Mouse (Mus musculus) myocyte (in vitro differentiated cells): ENCODE measurements around the gene Homer2. TPM values are rescaled to one million over a fixed set of nuclear protein-coding genes. Genes with fewer than 3 reads are reported as not detected.

Source experiments
- H3K27me3 ChIP-seq: one replicate; pipeline ENCODE4 v1.6.1; 2011; ENCODE audit not compliant: control insufficient read depth, insufficient read depth, insufficient read length
- H3K36me3 ChIP-seq: one replicate; pipeline ENCODE4 v1.6.1; 2011; ENCODE audit not compliant: control insufficient read depth, insufficient read depth
- H3K4me2 ChIP-seq: one replicate; pipeline ENCODE4 v1.6.1; 2011; ENCODE audit warnings: low read depth, control low read depth
- H3K4me3 ChIP-seq: one replicate; pipeline ENCODE4 v1.5.1; 2011; ENCODE audit warnings: mild to moderate bottlenecking, control low read depth, moderate library complexity
- H3K79me2 ChIP-seq: one replicate; pipeline ENCODE4 v1.6.1; 2011; ENCODE audit not compliant: control insufficient read depth, insufficient read depth
- H3ac ChIP-seq: one replicate; pipeline ENCODE4 v1.6.1; 2011; ENCODE audit not compliant: control insufficient read depth, insufficient read length
- CEBPB ChIP-seq: IDR thresholded peaks from 2 replicates; pipeline ENCODE4 v1.6.1; 2011; ENCODE audit warnings: mild to moderate bottlenecking, moderate library complexity; ENCODE audit not compliant: poor library complexity, insufficient read depth, severe bottlenecking
- E2F4 ChIP-seq: IDR thresholded peaks from one replicate; pipeline ENCODE4 v1.6.1; 2011; ENCODE audit warnings: mild to moderate bottlenecking, control low read depth, moderate library complexity; ENCODE audit not compliant: insufficient read depth
- MAX ChIP-seq: IDR thresholded peaks from one replicate; pipeline ENCODE4 v1.6.1; 2011; ENCODE audit warnings: low read depth, mild to moderate bottlenecking, control low read depth
- MYOD1 ChIP-seq, 3 experiments: IDR thresholded peaks; one replicate each; pipeline ENCODE4 v1.6.1; 2011; ENCODE audit warnings: control low read depth in 2 of 3, low read depth in 2 of 3, mild to moderate bottlenecking in 2 of 3, moderate library complexity in 1 of 3; ENCODE audit not compliant: insufficient read length in 2 of 3, control insufficient read depth in 1 of 3
- MYOG ChIP-seq, 3 experiments: IDR thresholded peaks; one replicate each; pipeline ENCODE4 v1.6.1; 2011; ENCODE audit warnings: control low read depth in 2 of 3, low read depth in 2 of 3, mild to moderate bottlenecking in 2 of 3; ENCODE audit not compliant: insufficient read length in 2 of 3, control insufficient read depth in 1 of 3, insufficient read depth in 1 of 3
- POLR2A ChIP-seq: IDR thresholded peaks from one replicate; pipeline ENCODE4 v1.6.1; 2011; ENCODE audit warnings: low read depth, mild to moderate bottlenecking, control low read depth, moderate library complexity; ENCODE audit not compliant: insufficient read length
- POLR2AphosphoS2 ChIP-seq: IDR thresholded peaks from one replicate; pipeline ENCODE4 v1.6.1; 2011; ENCODE audit warnings: low read depth, control low read depth; ENCODE audit not compliant: insufficient read length
- REST ChIP-seq: IDR thresholded peaks from one replicate; pipeline ENCODE4 v1.6.1; 2011; ENCODE audit warnings: mild to moderate bottlenecking, control low read depth, moderate library complexity; ENCODE audit not compliant: insufficient read depth, insufficient read length
- SRF ChIP-seq: IDR thresholded peaks from one replicate; pipeline ENCODE4 v1.6.1; 2011; ENCODE audit warnings: low read depth; ENCODE audit not compliant: control insufficient read depth, insufficient read length
- TCF12 ChIP-seq: IDR thresholded peaks from one replicate; pipeline ENCODE4 v1.6.1; 2011; ENCODE audit warnings: mild to moderate bottlenecking, control low read depth; ENCODE audit not compliant: poor library complexity, insufficient read depth, severe bottlenecking
- TCF3 ChIP-seq: IDR thresholded peaks from one replicate; pipeline ENCODE4 v1.6.1; 2011; ENCODE audit warnings: low read depth, control low read depth; ENCODE audit not compliant: insufficient read length
- USF1 ChIP-seq: IDR thresholded peaks from one replicate; pipeline ENCODE4 v1.6.1; 2011; ENCODE audit warnings: low read depth, mild to moderate bottlenecking, control low read depth, moderate library complexity
- polyA plus RNA-seq: library from polyadenylated mRNA; unstranded; fragments of >200 nt; fragmentation: generic; extraction: Trizol; gene quantifications from one replicate; pipeline ENCODE4 v1.2.1, GENCODE M21; 2012; ENCODE audit warnings: missing spikeins

The Homer2 gene
- polyA plus RNA-seq, 1 experiment = not detected

- H3K4me2 ChIP-seq = no peak overlapping the region
- no peak overlapping the region for H3ac ChIP-seq
- TF ChIP-seq MAX (no peak), POLR2AphosphoS2 (no peak), SRF (no peak), POLR2A (no peak), TCF3 (no peak), MYOD1 (IDR thresholded peaks at IDR 0.05; ENCODE audit: control insufficient read depth in 1 of 3, insufficient read length in 2 of 3, low read depth in 2 of 3) (no peak), TCF12 (no peak), CEBPB (no peak), MYOG (IDR thresholded peaks at IDR 0.05; ENCODE audit: control insufficient read depth in 1 of 3, insufficient read depth in 1 of 3, insufficient read length in 2 of 3, low read depth in 2 of 3) (no peak), USF1 (no peak), E2F4 (no peak), REST (no peak)
- H3K36me3 ChIP-seq = no peaks in the 10 kb centered on the region
- peaks cover 31% of the 10 kb centered on the region for H3K27me3 ChIP-seq
- H3K79me2 ChIP-seq = no peaks in the 10 kb centered on the region
- no peak overlapping the region for H3K4me3 ChIP-seq
These were observed 62.6 kb downstream of the Homer2 start for GRCm38 (mm10) chr7:81644551-81645235.

- Histone ChIP-seq H3K4me2 (no peak overlapping the region), H3K36me3 (no peaks in the 10 kb centered on the region), H3K79me2 (no peaks in the 10 kb centered on the region), H3ac (no peak overlapping the region), H3K4me3 (no peak overlapping the region), H3K27me3 (peaks cover 23% of the 10 kb centered on the region)
- no peak for TF ChIP-seq TCF3
- no peak for TF ChIP-seq USF1
- TF ChIP-seq REST = no peak
- TF ChIP-seq CEBPB = no peak
- no peak for TF ChIP-seq POLR2AphosphoS2
- no peak for TF ChIP-seq TCF12
- no peak for TF ChIP-seq MYOG (IDR thresholded peaks at IDR 0.05; ENCODE audit: control insufficient read depth in 1 of 3, insufficient read depth in 1 of 3, insufficient read length in 2 of 3, low read depth in 2 of 3)
These were observed 66.2 kb downstream of the Homer2 start for GRCm38 (mm10) chr7:81641101-81641500.

GRCm38 (mm10) chr7:81632586-81632985 lies 74.7 kb downstream of the Homer2 start:
- H3ac ChIP-seq = no peak overlapping the region
- no peaks in the 10 kb centered on the region for H3K27me3 ChIP-seq
- no peaks in the 10 kb centered on the region for H3K79me2 ChIP-seq
- TF ChIP-seq USF1 (no peak), POLR2AphosphoS2 (no peak), REST (no peak), MYOD1 (IDR thresholded peaks at IDR 0.05; ENCODE audit: control insufficient read depth in 1 of 3, insufficient read length in 2 of 3, low read depth in 2 of 3) (no peak)
- H3K4me3 ChIP-seq = no peak overlapping the region
- no peaks in the 10 kb centered on the region for H3K36me3 ChIP-seq
- no peak overlapping the region for H3K4me2 ChIP-seq

GRCm38 (mm10) chr7:81631261-81631660 lies 76.1 kb downstream of the Homer2 start:
- H3K4me3 ChIP-seq = no peak overlapping the region

GRCm38 (mm10) chr7:81626460-81626859 lies 80.9 kb downstream of the Homer2 start:
- H3K4me3 ChIP-seq = no peak overlapping the region
- H3K36me3 ChIP-seq = no peaks in the 10 kb centered on the region
- no peaks in the 10 kb centered on the region for H3K27me3 ChIP-seq
- TF ChIP-seq E2F4 (no peak), CEBPB (no peak), TCF3 (no peak), SRF (no peak), USF1 (no peak), MYOD1 (IDR thresholded peaks at IDR 0.05; ENCODE audit: control insufficient read depth in 1 of 3, insufficient read length in 2 of 3, low read depth in 2 of 3) (no peak), POLR2AphosphoS2 (no peak), TCF12 (no peak)
- no peak overlapping the region for H3ac ChIP-seq
- no peak overlapping the region for H3K4me2 ChIP-seq
- no peaks in the 10 kb centered on the region for H3K79me2 ChIP-seq

More at GRCm38 (mm10) chr7:81631261-81631660, 76.1 kb downstream of the Homer2 start:
- Histone ChIP-seq H3ac (no peak overlapping the region), H3K79me2 (no peaks in the 10 kb centered on the region), H3K4me2 (no peak overlapping the region), H3K36me3 (no peaks in the 10 kb centered on the region), H3K27me3 (no peaks in the 10 kb centered on the region)
- no peak for TF ChIP-seq CEBPB
- no peak for TF ChIP-seq USF1
- TF ChIP-seq POLR2A = no peak
- no peak for TF ChIP-seq REST
- no peak for TF ChIP-seq E2F4
- no peak for TF ChIP-seq MAX
- TF ChIP-seq MYOD1 (IDR thresholded peaks at IDR 0.05; ENCODE audit: control insufficient read depth in 1 of 3, insufficient read length in 2 of 3, low read depth in 2 of 3) = no peak
- TF ChIP-seq TCF12 = no peak
- TF ChIP-seq TCF3 = no peak
- no peak for TF ChIP-seq SRF
- no peak for TF ChIP-seq POLR2AphosphoS2
- TF ChIP-seq MYOG (IDR thresholded peaks at IDR 0.05; ENCODE audit: control insufficient read depth in 1 of 3, insufficient read depth in 1 of 3, insufficient read length in 2 of 3, low read depth in 2 of 3) = no peak
